Mouse (Mus musculus): ENCODE results near the gene Psmb11.
"Not testable (repeated sequence)": the region's sequence is repeated elsewhere in the genome, so short reads cannot be mapped to it uniquely, and the experiment has no call there.

Gene Psmb11

GRCm38 (mm10) chr14:54603038-54603654 lies 18.1 kb upstream of the Psmb11 start:
- peak; percentile 90 to 96 for DNase-seq (ENCODE audit: low spot score in 2 of 2)

GRCm38 (mm10) chr14:54603686-54604085 lies 17.5 kb upstream of the Psmb11 start:
- DNase-seq (ENCODE audit: low spot score in 2 of 2), result peak in 1 of 2 experiments; percentile 25

DNA sequence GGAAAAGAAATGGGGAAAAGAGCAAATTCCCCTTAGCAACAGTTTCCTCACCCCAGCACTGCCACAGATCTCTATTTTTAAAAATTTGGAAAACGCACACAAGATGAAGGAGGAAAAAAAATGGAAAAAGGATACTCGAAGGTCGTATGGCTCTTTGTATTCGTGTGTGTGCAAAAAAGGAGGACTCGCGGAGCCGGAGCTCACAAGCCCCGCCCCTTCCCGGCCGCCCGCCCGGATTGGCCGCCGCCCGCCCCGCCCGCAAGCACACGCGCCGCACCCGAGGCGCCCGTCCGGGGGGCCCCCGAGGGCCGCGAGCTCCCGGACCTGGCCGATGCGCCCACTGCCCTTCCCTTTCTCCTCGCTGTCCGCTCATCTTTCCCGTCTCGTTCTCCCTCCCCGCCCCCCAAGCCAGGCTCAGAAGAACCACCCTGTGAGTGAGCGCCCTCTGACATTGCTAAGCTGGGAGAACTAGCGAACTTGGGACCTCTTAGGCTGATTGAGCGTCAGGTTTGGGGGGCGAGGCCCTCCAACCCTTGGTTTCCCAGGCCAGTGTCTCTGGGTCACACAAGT lies 15.4 kb upstream of the Psmb11 start, which contains the start of gene 4931414P19Rik:
TSS of gene 4931414P19Rik (minus strand) at position 242 of the 570 bp plus-strand sequence.
- peak; percentile 84 to 93 for DNase-seq (ENCODE audit: low spot score in 2 of 2)

DNA sequence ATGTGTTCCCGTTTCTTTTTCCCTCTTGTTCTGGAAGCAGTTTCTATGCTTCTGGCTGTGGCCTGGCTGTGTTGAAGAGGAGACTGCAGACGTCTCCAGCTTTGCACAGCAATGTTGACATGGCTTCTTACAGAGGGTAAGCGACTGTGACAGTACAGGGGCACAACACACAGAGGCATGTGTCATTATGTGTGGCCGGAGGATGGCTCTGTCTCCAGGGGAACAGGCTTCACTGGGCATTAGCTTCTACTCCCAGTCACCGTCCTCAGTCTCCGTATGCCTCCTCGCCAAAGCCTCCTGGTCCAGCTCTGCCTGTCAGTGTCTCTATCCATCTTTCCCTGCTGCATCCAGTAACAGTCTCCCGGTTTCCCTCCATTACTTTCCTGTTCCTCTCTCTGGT lies 14.0 kb upstream of the Psmb11 start:
- DNase-seq (ENCODE audit: low spot score in 2 of 2), result no peak

- no peak for DNase-seq (ENCODE audit: low spot score in 2 of 2)
These were observed 12.0 kb upstream of the Psmb11 start for GRCm38 (mm10) chr14:54609245-54609644.

DNA sequence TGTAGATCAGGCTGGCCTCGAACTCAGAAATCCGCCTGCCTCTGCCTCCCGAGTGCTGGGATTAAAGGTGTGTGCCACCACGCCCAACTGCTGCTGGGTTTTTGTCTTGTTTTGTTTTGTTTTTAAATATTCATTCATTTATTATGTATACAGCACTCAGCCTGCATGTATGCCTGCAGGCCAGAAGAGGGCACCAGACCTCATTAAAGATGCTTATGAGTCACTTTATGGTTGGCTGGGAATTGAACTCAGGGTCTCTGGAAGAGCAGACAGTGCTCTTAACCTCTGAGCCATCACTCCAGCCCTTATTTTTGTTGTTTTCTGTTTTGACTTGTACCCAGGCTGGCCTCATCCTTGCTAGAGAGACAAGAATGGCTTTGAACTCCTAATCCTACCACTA lies 11.3 kb upstream of the Psmb11 start:
- peak in 1 of 2 experiments; percentile 63 for DNase-seq (ENCODE audit: low spot score in 2 of 2)

GRCm38 (mm10) chr14:54610648-54611047 lies 10.6 kb upstream of the Psmb11 start:
- no peak for DNase-seq (ENCODE audit: low spot score in 2 of 2)

DNA sequence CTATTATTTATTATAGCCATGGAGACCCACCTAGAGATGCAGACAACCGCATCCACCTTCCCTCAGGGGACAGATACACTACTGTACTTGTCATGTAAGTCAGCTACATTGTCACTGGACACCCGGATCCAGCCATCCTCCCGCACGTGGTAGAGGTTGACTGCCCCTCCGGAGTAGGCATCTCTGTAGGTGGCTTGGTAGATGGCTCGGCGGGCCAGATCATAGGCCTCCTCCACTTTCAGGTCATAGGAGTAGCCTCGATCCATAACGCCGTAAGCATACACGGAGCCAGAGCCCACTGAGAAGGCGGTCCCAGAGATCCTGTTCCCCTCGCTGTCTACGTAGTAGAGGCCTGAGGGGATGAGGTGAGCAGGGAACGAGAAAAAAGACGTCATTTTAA lies 7.1 kb upstream of the Psmb11 start:
- DNase-seq (ENCODE audit: low spot score in 2 of 2), result not testable (repeated sequence)

- no peak for DNase-seq (ENCODE audit: low spot score in 2 of 2)
These were observed 4.9 kb upstream of the Psmb11 start for GRCm38 (mm10) chr14:54616226-54616825.

DNA sequence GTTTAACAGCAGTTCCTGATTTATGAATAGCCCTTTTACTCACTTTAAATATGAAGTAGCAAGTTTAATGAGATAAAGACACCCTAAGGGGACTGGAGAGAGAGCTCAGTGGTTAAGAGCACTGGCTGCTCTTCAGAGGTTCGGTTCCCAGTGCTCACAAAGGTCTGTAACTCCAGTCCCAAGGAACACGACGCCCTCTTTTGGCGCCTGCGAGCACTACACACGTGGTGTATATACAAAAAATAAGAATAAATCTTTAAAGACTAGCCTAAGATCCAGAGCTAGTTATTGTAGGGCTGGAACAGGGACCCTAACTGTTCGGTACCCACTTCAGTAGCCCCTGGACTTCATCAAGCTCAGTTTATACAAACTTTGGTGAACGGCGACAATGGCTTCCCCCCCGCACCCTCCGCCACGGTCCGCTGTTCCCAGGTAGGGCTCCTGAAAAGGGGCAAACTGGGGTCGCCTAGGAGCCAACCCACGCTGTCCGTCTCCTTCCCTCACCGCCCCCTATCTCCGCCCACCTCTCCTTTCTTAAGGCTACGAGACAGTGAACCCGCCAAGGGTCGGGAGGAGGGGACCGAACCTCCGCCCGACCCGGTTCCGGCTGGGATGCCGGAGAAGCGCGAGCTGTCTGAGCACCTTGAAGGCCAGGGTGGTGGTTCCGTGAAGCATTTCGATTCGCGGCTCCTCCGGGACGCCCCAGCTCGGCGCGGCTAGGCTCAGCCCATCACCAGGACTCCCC lies 3.9 kb upstream of the Psmb11 start:
- DNase-seq (ENCODE audit: low spot score in 2 of 2), result peak in 1 of 2 experiments; percentile 60

DNA sequence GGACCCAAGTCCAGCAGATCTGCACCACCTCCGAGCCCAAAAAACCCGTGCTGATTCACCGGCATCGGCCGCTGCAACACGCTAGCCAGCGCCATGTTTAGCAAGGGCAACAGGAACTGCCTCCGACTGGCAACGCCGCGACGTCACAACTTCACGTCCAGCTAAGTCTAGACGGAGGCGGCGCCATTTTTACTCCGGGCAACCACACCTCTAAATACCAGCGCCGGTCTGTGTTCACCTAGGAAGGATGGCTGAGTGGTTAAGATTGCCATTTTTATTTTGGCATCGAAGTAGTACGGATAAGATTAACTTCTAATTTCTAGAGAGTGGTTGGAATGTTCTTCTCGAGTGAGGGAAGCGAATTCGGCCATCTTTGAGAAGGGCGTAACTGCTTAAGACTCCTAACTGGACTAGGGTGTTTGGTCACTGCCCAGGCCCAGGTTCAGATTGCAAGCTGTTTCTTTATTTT lies 3.3 kb upstream of the Psmb11 start, which contains the start of gene Psmb5:
TSS of gene Psmb5 (minus strand) at position 126 of the 469 bp plus-strand sequence.
- peak; percentile 88 to 92 for DNase-seq (ENCODE audit: low spot score in 2 of 2)

GRCm38 (mm10) chr14:54623334-54623733 lies 2.1 kb downstream of the Psmb11 start:
- no peak for DNase-seq (ENCODE audit: low spot score in 2 of 2)

DNA sequence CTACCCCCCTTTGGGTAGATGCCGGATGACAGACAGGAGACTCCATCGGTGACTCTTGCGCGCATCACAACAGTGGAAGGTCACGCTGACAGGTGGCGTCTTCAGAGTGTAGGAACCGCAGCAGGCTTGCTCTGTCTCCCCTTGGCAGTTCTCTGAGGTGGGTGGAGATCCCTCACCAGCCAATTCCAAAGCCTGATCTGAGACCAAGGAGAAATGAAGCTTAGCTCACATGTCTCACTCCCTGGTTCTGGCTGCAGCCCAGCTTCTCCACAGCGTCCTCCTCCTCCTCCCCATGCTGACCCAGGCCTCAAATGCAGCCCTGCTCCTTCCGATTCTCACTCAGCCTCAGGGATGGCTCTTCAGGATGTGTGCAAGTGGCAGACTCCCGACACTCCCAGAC lies 3.7 kb downstream of the Psmb11 start:
- no peak for DNase-seq (ENCODE audit: low spot score in 2 of 2)

DNA sequence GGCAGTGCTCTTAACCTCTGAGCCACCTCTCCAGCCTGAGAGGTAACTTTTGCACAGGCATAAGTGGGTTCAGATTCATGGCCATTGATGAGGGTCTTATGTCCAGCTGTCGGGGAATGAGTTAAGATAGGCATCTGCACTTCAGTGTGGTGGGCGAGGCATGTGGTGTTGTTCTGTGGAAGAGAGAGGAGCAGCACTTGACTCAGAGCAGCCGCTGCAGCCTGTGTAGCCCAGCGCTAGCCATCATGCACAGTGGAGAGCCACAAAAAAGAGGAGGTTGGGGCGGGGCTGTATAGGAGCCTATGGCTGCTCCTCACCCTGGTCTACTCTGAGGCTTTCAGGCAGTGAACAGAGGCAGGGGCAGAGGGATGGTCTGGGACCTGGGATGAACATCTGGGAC lies 6.9 kb downstream of the Psmb11 start:
- DNase-seq (ENCODE audit: low spot score in 2 of 2), result no peak

DNA sequence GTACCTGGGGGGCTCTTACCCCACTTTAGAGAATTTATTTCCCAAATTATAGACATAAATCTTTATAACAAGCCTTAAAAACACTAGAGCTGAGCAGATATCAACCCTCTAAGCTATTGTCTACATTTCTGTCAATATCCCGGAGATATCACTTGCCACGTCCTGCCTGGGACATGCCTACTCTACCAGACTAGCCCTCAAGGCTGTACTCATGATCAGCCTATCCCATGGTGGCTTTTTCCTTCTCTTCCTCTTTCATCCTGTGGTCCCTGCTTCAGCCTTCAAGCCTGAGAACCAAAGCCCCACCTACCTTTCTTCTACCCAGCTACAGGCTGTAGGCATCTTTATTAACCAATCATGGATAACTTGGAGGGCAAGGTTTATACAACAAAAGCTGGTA lies 8.6 kb downstream of the Psmb11 start:
- DNase-seq (ENCODE audit: low spot score in 2 of 2), result no peak

- DNase-seq (ENCODE audit: low spot score in 2 of 2), result no peak
These were observed 9.5 kb downstream of the Psmb11 start for GRCm38 (mm10) chr14:54630583-54631239.

GRCm38 (mm10) chr14:54631240-54631599 lies 10.0 kb downstream of the Psmb11 start:
- no peak for DNase-seq (ENCODE audit: low spot score in 2 of 2)

DNA sequence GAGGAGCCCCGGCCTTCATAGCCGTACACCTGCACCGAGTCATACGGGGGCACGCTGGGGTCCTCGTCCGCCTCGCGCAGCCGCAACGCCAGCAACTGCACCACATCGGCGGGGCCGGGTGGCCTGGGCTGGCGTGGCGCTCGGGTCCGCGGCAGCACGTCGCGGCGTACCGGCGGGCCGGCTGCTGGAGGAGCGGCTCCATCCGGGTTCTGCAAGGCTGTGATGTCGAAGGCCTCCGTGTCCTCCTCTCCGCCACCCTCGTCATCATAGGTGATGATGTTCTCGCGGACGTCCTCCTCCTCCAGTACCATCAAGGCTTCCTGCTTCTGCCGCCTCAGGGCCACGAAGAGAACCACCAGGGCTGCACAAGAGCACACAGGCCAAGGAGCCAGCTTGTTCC lies 11.0 kb downstream of the Psmb11 start:
- DNase-seq (ENCODE audit: low spot score in 2 of 2), result no peak

DNA sequence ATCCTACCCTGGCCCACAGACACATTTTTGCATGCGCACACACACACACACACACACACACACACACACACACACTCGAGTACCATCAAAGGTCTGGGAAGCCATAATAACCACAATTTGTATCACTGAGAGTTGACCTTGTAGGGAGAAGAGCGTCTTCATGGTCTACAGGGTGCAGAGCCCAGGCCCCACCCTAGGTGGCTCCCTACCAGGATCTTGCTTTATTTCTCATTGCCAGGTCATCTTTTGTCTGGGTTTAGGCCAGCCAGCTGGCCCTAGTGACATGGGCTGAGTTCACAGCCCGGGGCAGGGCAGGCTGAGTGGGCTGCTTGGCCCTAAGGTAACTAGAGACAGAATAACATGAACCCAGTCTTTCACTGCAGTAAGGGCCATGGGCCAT lies 12.9 kb downstream of the Psmb11 start:
- DNase-seq (ENCODE audit: low spot score in 2 of 2), result no peak

- DNase-seq (ENCODE audit: low spot score in 2 of 2), result peak; percentile 63 to 78
These were observed 15.7 kb downstream of the Psmb11 start for GRCm38 (mm10) chr14:54636954-54637353.

DNA sequence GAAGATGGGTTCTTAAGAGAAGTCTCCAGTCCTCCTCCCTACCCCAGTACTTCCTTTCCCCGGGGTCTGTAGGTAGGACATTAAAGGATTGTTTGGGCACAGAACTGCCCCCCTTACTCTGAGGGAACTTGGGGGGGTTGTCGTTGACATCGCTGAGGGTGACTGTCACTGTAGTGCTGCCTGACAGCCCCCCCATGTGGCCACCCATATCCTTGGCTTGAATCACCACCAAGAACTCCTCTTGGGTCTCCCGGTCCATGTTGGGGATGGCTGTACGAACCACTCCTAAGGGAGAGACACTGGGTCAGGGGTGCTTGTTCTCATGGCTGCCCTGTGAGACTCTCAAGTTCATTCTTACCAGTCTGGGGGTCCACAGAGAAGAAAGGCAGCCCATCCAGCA lies 17.0 kb downstream of the Psmb11 start:
- DNase-seq (ENCODE audit: low spot score in 2 of 2), result no peak

- DNase-seq (ENCODE audit: low spot score in 2 of 2), result no peak
These were observed 18.9 kb downstream of the Psmb11 start for GRCm38 (mm10) chr14:54640121-54640520.

Data from spleen, postnatal 10 days (tissue).